Mouse (Mus musculus) midbrain, embryonic 13.5 days (tissue): ENCODE measurements around the gene Ube4a. TPM values are rescaled to one million over a fixed set of nuclear protein-coding genes. Genes with fewer than 3 reads are reported as not detected.
A peak's percentile ranks its signal among the peaks of the same experiment; 100 is the strongest.
"Not testable (repeated sequence)": the region's sequence is repeated elsewhere in the genome, so short reads cannot be mapped to it uniquely, and the experiment has no call there.

Experiments
- ATAC-seq: fragments of 200-750 bp; cut with Nextera tagmentation; 2 replicates; pipeline ENCODE4 v1.8.0; 2017; ENCODE audit warnings: mild to moderate bottlenecking, moderate TSS enrichment, moderate library complexity
- H3K27ac ChIP-seq: fragments of 300-500 bp; sonication (generic); 2 replicates; pipeline ENCODE4 v1.5.1; 2015; ENCODE audit warnings: inconsistent platforms, mild to moderate bottlenecking, moderate library complexity
- H3K27me3 ChIP-seq: fragments of 300-500 bp; sonication (generic); 2 replicates; pipeline ENCODE4 v1.6.1; 2015; ENCODE audit warnings: mild to moderate bottlenecking, inconsistent platforms
- H3K36me3 ChIP-seq: fragments of 300-500 bp; sonication (generic); 2 replicates; pipeline ENCODE4 v1.6.1; 2015; ENCODE audit warnings: mild to moderate bottlenecking, inconsistent platforms
- H3K4me1 ChIP-seq: fragments of 300-500 bp; sonication (generic); replicated peaks from 2 replicates; pipeline ENCODE4 v1.6.1; 2015; ENCODE audit warnings: inconsistent platforms
- H3K4me2 ChIP-seq: fragments of 300-500 bp; sonication (generic); replicated peaks from 2 replicates; pipeline ENCODE4 v1.6.1; 2015; ENCODE audit warnings: moderate library complexity, mild to moderate bottlenecking, inconsistent platforms
- H3K4me3 ChIP-seq: fragments of 300-500 bp; sonication (generic); replicated peaks from 2 replicates; pipeline ENCODE4 v1.5.1; 2015; ENCODE audit warnings: mild to moderate bottlenecking, inconsistent platforms
- H3K9ac ChIP-seq: fragments of 300-500 bp; sonication (generic); replicated peaks from 2 replicates; pipeline ENCODE4 v1.6.1; 2015; ENCODE audit warnings: mild to moderate bottlenecking, inconsistent platforms
- H3K9me3 ChIP-seq: fragments of 300-500 bp; sonication (generic); 2 replicates; pipeline ENCODE4 v1.6.1; 2016; ENCODE audit warnings: mild to moderate bottlenecking, inconsistent platforms
- WGBS: fragments of 180-500 bp; shearing (Covaris S2); methylation state at CpG from one replicate; pipeline ENCODE4 v1.1.7; 2015; 5-methylcytosine and 5-hydroxymethylcytosine counted together
- polyA plus RNA-seq: library from polyadenylated mRNA; unstranded; fragments of >200 nt; fragmentation: Nextera tagmentation; extraction: Ambion mirVana; gene quantifications from 2 replicates; pipeline ENCODE4 v1.2.1, GENCODE M21; 2015

Ube4a gene
- polyA plus RNA-seq, 1 experiment from 2014 or later = 36.9 TPM

- no peak overlapping the region for H3K4me3 ChIP-seq
- H3K9ac ChIP-seq = no peak overlapping the region
- ATAC-seq = no peak
- H3K27me3 ChIP-seq = 0 out of 2 replicates have a peak, but pooled peaks cover 5% of the 10 kb centered on the region
- no peaks in the 10 kb centered on the region for H3K9me3 ChIP-seq
- no peaks in the 10 kb centered on the region for H3K36me3 ChIP-seq
- H3K27ac ChIP-seq = no peak overlapping the region
- no peak overlapping the region for H3K4me2 ChIP-seq
- 85% methylated on average over 7 of the region's 7 CpGs for WGBS
- H3K4me1 ChIP-seq = no peaks in the 10 kb centered on the region
These were observed 14.4 kb upstream of the Ube4a start for GRCm38 (mm10) chr9:44979806-44980205.

GRCm38 (mm10) chr9:44977813-44978212, 12.4 kb upstream of the Ube4a start:
- no peak for ATAC-seq
- peaks cover 16% of the 10 kb centered on the region; the same call in 1 of the 2 replicates for H3K27me3 ChIP-seq
- no peaks in the 10 kb centered on the region for H3K36me3 ChIP-seq
- H3K27ac ChIP-seq = no peak overlapping the region
- H3K4me3 ChIP-seq = no peak overlapping the region
- 86% methylated on average over 6 of the region's 6 CpGs for WGBS
- no peaks in the 10 kb centered on the region for H3K9me3 ChIP-seq
- no peaks in the 10 kb centered on the region for H3K4me1 ChIP-seq
- H3K4me2 ChIP-seq = no peak overlapping the region
- H3K9ac ChIP-seq = no peak overlapping the region

GRCm38 (mm10) chr9:44969450-44969849, 4.0 kb upstream of the Ube4a start:
- no peaks in the 10 kb centered on the region for H3K9me3 ChIP-seq
- peaks cover 12% of the 10 kb centered on the region for H3K4me1 ChIP-seq
- H3K27me3 ChIP-seq = peaks cover 13% of the 10 kb centered on the region; the same call in 1 of the 2 replicates
- H3K4me2 ChIP-seq = no peak overlapping the region
- no peak overlapping the region for H3K9ac ChIP-seq
- no peaks in the 10 kb centered on the region for H3K36me3 ChIP-seq
- WGBS = 59% methylated on average over 1 of the region's 1 CpGs
- H3K4me3 ChIP-seq = no peak overlapping the region
- no peak for ATAC-seq
- H3K27ac ChIP-seq = no peak overlapping the region

- H3K27ac ChIP-seq, H3K4me2 ChIP-seq, ATAC-seq, H3K36me3 ChIP-seq, H3K9me3 ChIP-seq, H3K4me3 ChIP-seq, H3K9ac ChIP-seq, H3K27me3 ChIP-seq: not testable (repeated sequence)
- H3K4me1 ChIP-seq = peaks cover 16% of the 10 kb centered on the region
- WGBS = 91% methylated on average over 5 of the region's 5 CpGs
These were observed 2.4 kb upstream of the Ube4a start for GRCm38 (mm10) chr9:44967763-44968162.

- Histone ChIP-seq H3K27me3 (0 out of 2 replicates have a peak, but pooled peaks cover 2% of the 10 kb centered on the region), H3K4me3 (no peak overlapping the region), H3K4me1 (peaks cover 16% of the 10 kb centered on the region), H3K36me3 (peaks cover 11% of the 10 kb centered on the region), H3K27ac (no peak overlapping the region), H3K9me3 (no peaks in the 10 kb centered on the region), H3K4me2 (no peak overlapping the region), H3K9ac (no peak overlapping the region)
- WGBS = 23% methylated on average over 3 of the region's 3 CpGs
- no peak for ATAC-seq
These were observed 1.4 kb upstream of the Ube4a start for GRCm38 (mm10) chr9:44966815-44967242.

GRCm38 (mm10) chr9:44965833-44966466, 550 bp upstream of the Ube4a start:
- peak overlapping the region; percentile 59 for H3K9ac ChIP-seq
- peak overlapping the region; percentile 69 for H3K4me3 ChIP-seq
- WGBS = 12% methylated on average over 10 of the region's 10 CpGs
- H3K27ac ChIP-seq = peak overlapping the region; percentile 61; the same call in 1 of the 2 replicates
- peaks cover 20% of the 10 kb centered on the region for H3K36me3 ChIP-seq
- H3K4me1 ChIP-seq = peaks cover 16% of the 10 kb centered on the region
- peak overlapping the region; percentile 94 for H3K4me2 ChIP-seq
- H3K9me3 ChIP-seq = no peaks in the 10 kb centered on the region
- H3K27me3 ChIP-seq = 0 out of 2 replicates have a peak, but pooled peaks cover 1% of the 10 kb centered on the region
- peak; percentile 13 for ATAC-seq

- no peak overlapping the region for H3K27ac ChIP-seq
- peaks cover 94% of the 10 kb centered on the region for H3K36me3 ChIP-seq
- H3K9me3 ChIP-seq = no peaks in the 10 kb centered on the region
- no peak overlapping the region for H3K9ac ChIP-seq
- no peaks in the 10 kb centered on the region for H3K27me3 ChIP-seq
- no peak for ATAC-seq
- 95% methylated on average over 3 of the region's 3 CpGs for WGBS
- no peaks in the 10 kb centered on the region for H3K4me1 ChIP-seq
- no peak overlapping the region for H3K4me2 ChIP-seq
- no peak overlapping the region for H3K4me3 ChIP-seq
These were observed 11.0 kb downstream of the Ube4a start for GRCm38 (mm10) chr9:44954432-44954831.

GRCm38 (mm10) chr9:44947836-44948235, 17.6 kb downstream of the Ube4a start:
- no peaks in the 10 kb centered on the region for H3K4me1 ChIP-seq
- no peak overlapping the region for H3K27ac ChIP-seq
- no peak overlapping the region for H3K4me3 ChIP-seq
- 89% methylated on average over 5 of the region's 5 CpGs for WGBS
- no peak for ATAC-seq
- no peak overlapping the region for H3K4me2 ChIP-seq
- no peaks in the 10 kb centered on the region for H3K27me3 ChIP-seq
- H3K9me3 ChIP-seq = no peaks in the 10 kb centered on the region
- H3K36me3 ChIP-seq = peaks cover 96% of the 10 kb centered on the region
- H3K9ac ChIP-seq = no peak overlapping the region

- Histone ChIP-seq H3K4me2 (no peak overlapping the region), H3K4me1 (no peaks in the 10 kb centered on the region), H3K36me3 (peaks cover 96% of the 10 kb centered on the region), H3K4me3 (no peak overlapping the region), H3K27me3 (no peaks in the 10 kb centered on the region), H3K27ac (no peak overlapping the region), H3K9me3 (no peaks in the 10 kb centered on the region), H3K9ac (no peak overlapping the region)
- no peak for ATAC-seq
- 93% methylated on average over 7 of the region's 7 CpGs for WGBS
These were observed 19.2 kb downstream of the Ube4a start for GRCm38 (mm10) chr9:44946185-44946695.

- 96% methylated on average over 4 of the region's 4 CpGs for WGBS
- Histone ChIP-seq H3K4me3 (no peak overlapping the region), H3K27ac (no peak overlapping the region), H3K9ac (no peak overlapping the region), H3K27me3 (no peaks in the 10 kb centered on the region), H3K4me1 (no peaks in the 10 kb centered on the region), H3K4me2 (no peak overlapping the region), H3K36me3 (peaks cover 91% of the 10 kb centered on the region), H3K9me3 (no peaks in the 10 kb centered on the region)
- ATAC-seq = no peak
These were observed 23.0 kb downstream of the Ube4a start for GRCm38 (mm10) chr9:44942421-44942820.

GRCm38 (mm10) chr9:44941756-44942155, 23.6 kb downstream of the Ube4a start:
- no peak for ATAC-seq
- Histone ChIP-seq H3K27ac (no peak overlapping the region), H3K27me3 (no peaks in the 10 kb centered on the region), H3K9me3 (no peaks in the 10 kb centered on the region), H3K4me1 (no peaks in the 10 kb centered on the region), H3K36me3 (peaks cover 91% of the 10 kb centered on the region), H3K4me2 (no peak overlapping the region), H3K9ac (no peak overlapping the region), H3K4me3 (no peak overlapping the region)
- 93% methylated on average over 4 of the region's 4 CpGs for WGBS

- WGBS = 72% methylated on average over 2 of the region's 2 CpGs
- Histone ChIP-seq H3K27me3 (no peaks in the 10 kb centered on the region), H3K4me1 (peaks cover 14% of the 10 kb centered on the region), H3K27ac (peak overlapping the region; percentile 93), H3K9ac (0 out of 2 replicates have a peak overlapping the region, but pooled peaks have one; percentile 57), H3K4me3 (peak overlapping the region; percentile 99), H3K4me2 (peak overlapping the region; percentile 96), H3K9me3 (no peaks in the 10 kb centered on the region), H3K36me3 (no peaks in the 10 kb centered on the region; the same call in 1 of the 2 replicates)
- no peak for ATAC-seq
These were observed 43.9 kb downstream of the Ube4a start for GRCm38 (mm10) chr9:44921543-44921942.
